Mouse (Mus musculus): Measurements from ENCODE around the gene Rilp. TPM values are rescaled to one million over a fixed set of nuclear protein-coding genes. Genes with fewer than 3 reads are reported as not detected.
A peak's percentile ranks its signal among the peaks of the same experiment; 100 is the strongest.
"Not testable (repeated sequence)": the region's sequence is repeated elsewhere in the genome, so short reads cannot be mapped to it uniquely, and the experiment has no call there.

Gene Rilp
- total RNA-seq, 2 experiments from 2014 or later, result 24.5 to 24.7 TPM

- no peak for DNase-seq
These were observed 24.6 kb downstream of the Rilp start for GRCm38 (mm10) chr11:75534286-75535033.

- DNase-seq, result no peak
These were observed 25.4 kb downstream of the Rilp start for GRCm38 (mm10) chr11:75535106-75535795.

- DNase-seq, result no peak
These were observed 26.5 kb downstream of the Rilp start for GRCm38 (mm10) chr11:75536255-75537024.

- no peak for DNase-seq
These were observed 27.1 kb downstream of the Rilp start for GRCm38 (mm10) chr11:75537025-75537414.

- DNase-seq, result peak; percentile 48
These were observed 27.7 kb downstream of the Rilp start for GRCm38 (mm10) chr11:75537491-75538183.

- no peak for DNase-seq
These were observed 28.5 kb downstream of the Rilp start for GRCm38 (mm10) chr11:75538184-75538969.

- no peak for DNase-seq
These were observed 29.0 kb downstream of the Rilp start for GRCm38 (mm10) chr11:75538970-75539299.

GRCm38 (mm10) chr11:75540209-75540608, 30.3 kb downstream of the Rilp start:
- DNase-seq, result no peak

- DNase-seq, result no peak
These were observed 31.1 kb downstream of the Rilp start for GRCm38 (mm10) chr11:75540710-75541581.

- DNase-seq, result no peak
These were observed 34.8 kb downstream of the Rilp start for GRCm38 (mm10) chr11:75544713-75545112.

GRCm38 (mm10) chr11:75546057-75546456, 36.2 kb downstream of the Rilp start:
- no peak for DNase-seq

GRCm38 (mm10) chr11:75549658-75550111, 39.8 kb downstream of the Rilp start:
- DNase-seq, result peak; percentile 12

- DNase-seq, result peak; percentile 23
These were observed 40.5 kb downstream of the Rilp start for GRCm38 (mm10) chr11:75550200-75550946.

- peak; percentile 5 for DNase-seq
These were observed 41.4 kb downstream of the Rilp start for GRCm38 (mm10) chr11:75551321-75551720.

- DNase-seq, result peak; percentile 65
These were observed 42.1 kb downstream of the Rilp start for GRCm38 (mm10) chr11:75551961-75552441.

- DNase-seq, result peak; percentile 8
These were observed 43.1 kb downstream of the Rilp start for GRCm38 (mm10) chr11:75552906-75553482.

GRCm38 (mm10) chr11:75556006-75556405, 46.1 kb downstream of the Rilp start:
- not testable (repeated sequence) for DNase-seq

- DNase-seq, result peak; percentile 4
These were observed 47.2 kb downstream of the Rilp start for GRCm38 (mm10) chr11:75557142-75557541.

- no peak for DNase-seq
These were observed 48.2 kb downstream of the Rilp start for GRCm38 (mm10) chr11:75558101-75558500.
